ENCODE assay signal across 22 mouse cellular contexts in genomic region chr1:92978645-92979044, GRCm38 (mm10). TPM values are rescaled to one million over a fixed set of nuclear protein-coding genes. Genes with fewer than 3 reads are reported as not detected.
DNase-seq lines count a peak whose midpoint lies in the region; ATAC-seq and TF ChIP-seq lines count a peak whose summit lies in the region.
"Had no signal": no experiment of that assay in that cellular context is flagged by ENCODE, and none has a peak within 500 bp of the region (broad histone marks: within the 10 kb centered on the region; RNA-seq: fewer than 3 reads in every experiment).

No protein-coding gene starts in this region.

- no peak for TF ChIP-seq EP300 in heart, adult 2 months (IDR thresholded peaks at IDR 0.05; ENCODE audit: insufficient read depth, low read depth, low read length)

- TF ChIP-seq POLR2A in heart, adult 2 months (IDR thresholded peaks at IDR 0.05; ENCODE audit: insufficient read depth, low read depth, low read length): no peak
- no peak for TF ChIP-seq POLR2A in lung, adult 2 months (IDR thresholded peaks at IDR 0.05; ENCODE audit: borderline replicate concordance, extremely low read depth, low read depth, low read length)

- ATAC-seq in lung, embryonic 16.5 days (ENCODE audit: low read depth): no peak
- ATAC-seq in monocyte, adult 5-6 weeks (replicated peaks; ENCODE audit: insufficient number of reproducible peaks, low FRiP score, low TSS enrichment, poor library complexity, severe bottlenecking): peak; percentile 41; the same call in 1 of the 2 replicates
- ATAC-seq: hindbrain, postnatal 0 days; midbrain, embryonic 16.5 days had no signal

- H3K9me3 ChIP-seq in lung, embryonic 16.5 days (ENCODE audit: control insufficient read depth, low read length): no peaks in the 10 kb centered on the region
- H3K9me3 ChIP-seq in ES-E14 (ENCODE audit: control insufficient read depth, insufficient read depth, low read depth, low read length): no peaks in the 10 kb centered on the region
- H3K9me3 ChIP-seq: forebrain, embryonic 15.5 days; neural tube, embryonic 13.5 days had no signal

- no peak overlapping the region for H3K27ac ChIP-seq in heart, adult 2 months
- no peak overlapping the region for H3K27ac ChIP-seq in lung, embryonic 16.5 days (ENCODE audit: low read length)
- no peak overlapping the region for H3K27ac ChIP-seq in ES-E14 (ENCODE audit: insufficient read depth, low read depth, low read length, poor library complexity, severe bottlenecking)
- H3K27ac ChIP-seq: forebrain, embryonic 15.5 days; hindbrain, postnatal 0 days; neural tube, embryonic 13.5 days had no signal

- WGBS in heart, adult 2 months: 46% methylated on average over 7 of the region's 7 CpGs
- WGBS in lung, embryonic 16.5 days: 29% methylated on average over 7 of the region's 7 CpGs
- 39% methylated on average over 7 of the region's 7 CpGs for WGBS in lung, adult 2 months

- peak overlapping the region; percentile 27 for H3K4me2 ChIP-seq in lung, embryonic 16.5 days (ENCODE audit: low read depth, low read length)
- H3K4me2 ChIP-seq: forebrain, embryonic 15.5 days; liver, embryonic 11.5 days; neural tube, embryonic 13.5 days had no signal

- in situ Hi-C loops in ES-E14 (cut with MboI; ENCODE audit: low sequenced_read_pairs in 2 of 2, unreplicated experiment in 2 of 2): no loop called here

- H3K36me3 ChIP-seq in heart, adult 2 months (ENCODE audit: control insufficient read depth, insufficient read depth, low read length): no peaks in the 10 kb centered on the region
- H3K36me3 ChIP-seq in lung, embryonic 16.5 days (ENCODE audit: control insufficient read depth, insufficient read depth, low read length): no peaks in the 10 kb centered on the region
- no peaks in the 10 kb centered on the region for H3K36me3 ChIP-seq in ES-E14 (ENCODE audit: control insufficient read depth, insufficient read depth, low read length, poor library complexity, severe bottlenecking)
- H3K36me3 ChIP-seq: forebrain, embryonic 15.5 days; neural tube, embryonic 13.5 days had no signal

- H3K27me3 ChIP-seq in heart, adult 2 months (ENCODE audit: control insufficient read depth, insufficient read depth, low read length): no peaks in the 10 kb centered on the region
- no peaks in the 10 kb centered on the region; the same call in 1 of the 2 replicates for H3K27me3 ChIP-seq in lung, embryonic 16.5 days (ENCODE audit: control insufficient read depth, insufficient read depth, low read depth, low read length)
- H3K27me3 ChIP-seq: forebrain, embryonic 15.5 days; neural tube, embryonic 13.5 days had no signal

- no peak overlapping the region for H3K9ac ChIP-seq in heart, adult 2 months (ENCODE audit: low read depth, low read length)
- peak overlapping the region; percentile 35; the same call in 1 of the 2 replicates for H3K9ac ChIP-seq in lung, embryonic 16.5 days (ENCODE audit: low read length)
- no peak overlapping the region for H3K9ac ChIP-seq in ES-E14 (ENCODE audit: insufficient read depth, low read depth, low read length, poor library complexity, severe bottlenecking)
- H3K9ac ChIP-seq: forebrain, embryonic 15.5 days; neural tube, embryonic 13.5 days had no signal

- peak; percentile 21 to 30 for DNase-seq in heart, adult 2 months
- DNase-seq in heart, adult 8-10 months (ENCODE audit: low spot score): no peak
- DNase-seq in lung, adult 2 months: no peak
- peak; percentile 31 for DNase-seq in ES-E14 (ENCODE audit: low read depth, low spot score)
- DNase-seq in left cerebral cortex, postnatal 25 days (ENCODE audit: low spot score in 2 of 2): no peak
- no peak for DNase-seq in right cerebral cortex, adult 2 months (ENCODE audit: low spot score in 2 of 2)
- DNase-seq: adrenal gland, postnatal 10 days; cerebellum, adult 18-20 months; kidney, adult 8-10 months; left cerebral cortex, postnatal 4 days; thymus, postnatal 14 days had no signal

- no peak overlapping the region for H3K4me3 ChIP-seq in heart, adult 2 months
- no peak overlapping the region for H3K4me3 ChIP-seq in lung, embryonic 16.5 days (ENCODE audit: low read length)
- H3K4me3 ChIP-seq in lung, adult 2 months (replicated peaks; ENCODE audit: extremely low read depth, low read depth, low read length): no peak overlapping the region
- peak overlapping the region in 1 of 2 experiments; percentile 30; a peak in 2 of 4 replicates for H3K4me3 ChIP-seq in ES-E14 (ENCODE audit: insufficient read depth in 1 of 2, low read depth in 1 of 2, low read length in 2 of 2, poor library complexity in 1 of 2, severe bottlenecking in 1 of 2)
- H3K4me3 ChIP-seq: forebrain, embryonic 15.5 days; neural tube, embryonic 13.5 days had no signal

- intact Hi-C loops in heart, adult 2 months (cut with DNase I): no loop called here
- intact Hi-C loops in left cerebral cortex, postnatal 25 days (cut with DNase I): no loop called here

- H3K4me1 ChIP-seq in heart, adult 2 months (ENCODE audit: control insufficient read depth, insufficient read depth, low read length): peaks cover 11% of the 10 kb centered on the region
- peaks cover 17% of the 10 kb centered on the region for H3K4me1 ChIP-seq in lung, embryonic 16.5 days (replicated peaks; ENCODE audit: control insufficient read depth, insufficient read depth, low read length)
- peaks cover 9% of the 10 kb centered on the region for H3K4me1 ChIP-seq in lung, adult 2 months (ENCODE audit: control insufficient read depth, insufficient read depth, low read length)
- peaks cover 0 to 11% of the 10 kb centered on the region in 2 experiments; a peak in 3 of 4 replicates for H3K4me1 ChIP-seq in ES-E14 (ENCODE audit: control insufficient read depth in 2 of 2, insufficient read depth in 2 of 2, low read length in 2 of 2, poor library complexity in 1 of 2)
- H3K4me1 ChIP-seq: neural tube, embryonic 13.5 days had no signal

- no peak for TF ChIP-seq CTCF in heart, adult 2 months (IDR thresholded peaks at IDR 0.05)
- no peak for TF ChIP-seq CTCF in lung, adult 2 months (IDR thresholded peaks at IDR 0.05; ENCODE audit: insufficient read depth, low read length)

- H3K79me2 ChIP-seq in heart, adult 2 months (replicated peaks; ENCODE audit: control insufficient read depth, insufficient read depth, low read length): no peaks in the 10 kb centered on the region

TF ChIP-seq in ES-E14, 5 proteins besides CTCF, POLR2A, EP300 and RAD21:
- TF ChIP-seq MAFK (IDR thresholded peaks at IDR 0.05; ENCODE audit: insufficient read depth, low read depth, low read length) (no peak), CHD2 (IDR thresholded peaks at IDR 0.05; ENCODE audit: low read depth, low read length) (no peak), ZC3H11A (IDR thresholded peaks at IDR 0.05; ENCODE audit: borderline replicate concordance, low read depth, low read length) (no peak)
TF ChIP-seq in ES-E14: peak in this region for 0.

RNA-seq across cellular contexts. Expression of gene Aqp12, which starts 27.5 kb away (rescaled TPM):
- total RNA-seq in heart, adult 2 months (2021): not detected
- not detected in 2 replicates for polyA plus RNA-seq in heart, adult 2 months (2012; rRNA removed)
- not detected for total RNA-seq in heart, adult 8-10 months (2022)
- polyA plus RNA-seq in lung, embryonic 16.5 days (2015; fragmentation: Nextera tagmentation; extraction: Ambion mirVana): not detected in 2 replicates
- polyA plus RNA-seq in lung, adult 2 months (2012; rRNA removed): 0.14 TPM in 1 of 2 replicates, not detected in the other
- total RNA-seq in ES-E14 (2012; rRNA removed): not detected in 2 replicates
- total RNA-seq in monocyte, adult 5-6 weeks (2017): not detected in 3 replicates
- total RNA-seq in left cerebral cortex, postnatal 25 days (2021): not detected
- total RNA-seq: gastrocnemius, adult 18-20 months; hindbrain, postnatal 0 days; layer of hippocampus, postnatal 14 days; left cerebral cortex, postnatal 4 days had no signal
- polyA plus RNA-seq: cortical plate, adult 2 months; forebrain, embryonic 15.5 days; heart, postnatal 0 days; hindbrain, postnatal 0 days; liver, embryonic 11.5 days; midbrain, embryonic 16.5 days; neural tube, embryonic 13.5 days had no signal

RNA-seq across cellular contexts. Expression of gene Gpr35, which starts 28.0 kb away (rescaled TPM):
- 1 to 10 TPM in 1 of 2 experiments, under 1 TPM in 1; 0.50 to 1.0 TPM for total RNA-seq in heart, adult 2 months (2021)
- 1.1 and 1.2 TPM in 2 replicates for polyA plus RNA-seq in heart, adult 2 months (2012; rRNA removed)
- 1 to 10 TPM in 1 of 4 experiments, under 1 TPM in 3; 0.19 to 1.3 (median 0.47) TPM for total RNA-seq in heart, adult 8-10 months (2022)
- 0.46 and 0.52 TPM in 2 replicates for polyA plus RNA-seq in lung, embryonic 16.5 days (2015; fragmentation: Nextera tagmentation; extraction: Ambion mirVana)
- 5.5 and 8.2 TPM in 2 replicates for polyA plus RNA-seq in lung, adult 2 months (2012; rRNA removed)
- 0.22 and 0.42 TPM in 2 replicates for total RNA-seq in ES-E14 (2012; rRNA removed)
- total RNA-seq in monocyte, adult 5-6 weeks (2017): 56.2 to 58.9 TPM (median 58.5 TPM) in 3 replicates
- total RNA-seq in left cerebral cortex, postnatal 25 days (2021): under 1 TPM; 0.18 to 0.48 TPM

RNA-seq across cellular contexts. Expression of gene Capn10, which starts 44.5 kb away (rescaled TPM):
- total RNA-seq in heart, adult 2 months (2021): 1 to 10 TPM; 5.0 to 5.6 TPM
- 7.7 and 9.1 TPM in 2 replicates for polyA plus RNA-seq in heart, adult 2 months (2012; rRNA removed)
- 1 to 10 TPM; 4.9 to 7.4 (median 6.7) TPM for total RNA-seq in heart, adult 8-10 months (2022)
- 27.5 and 29.2 TPM in 2 replicates for polyA plus RNA-seq in lung, embryonic 16.5 days (2015; fragmentation: Nextera tagmentation; extraction: Ambion mirVana)
- 26.8 and 27.3 TPM in 2 replicates for polyA plus RNA-seq in lung, adult 2 months (2012; rRNA removed)
- total RNA-seq in ES-E14 (2012; rRNA removed): 32.6 and 47.8 TPM in 2 replicates
- total RNA-seq in monocyte, adult 5-6 weeks (2017): 4.0 to 10.1 TPM (median 7.1 TPM) in 3 replicates
- 10 to 100 TPM; 44.4 to 47.8 TPM for total RNA-seq in left cerebral cortex, postnatal 25 days (2021)

Comparison
In these comparisons a context has a peak if more than half of its experiments do, and no peak if none do; other contexts are left out.
1. DNase-seq: peak in heart, adult 2 months (2 of 2) and ES-E14 (single experiment); none in heart, adult 8-10 months (single experiment), lung, adult 2 months (single experiment), left cerebral cortex, postnatal 25 days (0 of 2) and right cerebral cortex, adult 2 months (0 of 2).
2. RNA of gene Gpr35, which starts 28.0 kb away (total RNA-seq): 56.2 to 58.9 TPM in monocyte, adult 5-6 weeks; 0.50 to 1.0 TPM in heart, adult 2 months, 0.19 to 1.3 TPM in heart, adult 8-10 months, 0.18 to 0.48 TPM in left cerebral cortex, postnatal 25 days and 0.22 to 0.42 TPM in ES-E14; every median in the first group is over 10 times any median in the second.